Mouse (Mus musculus): ENCODE results near the gene Dyx1c1.

Gene Dyx1c1

DNA sequence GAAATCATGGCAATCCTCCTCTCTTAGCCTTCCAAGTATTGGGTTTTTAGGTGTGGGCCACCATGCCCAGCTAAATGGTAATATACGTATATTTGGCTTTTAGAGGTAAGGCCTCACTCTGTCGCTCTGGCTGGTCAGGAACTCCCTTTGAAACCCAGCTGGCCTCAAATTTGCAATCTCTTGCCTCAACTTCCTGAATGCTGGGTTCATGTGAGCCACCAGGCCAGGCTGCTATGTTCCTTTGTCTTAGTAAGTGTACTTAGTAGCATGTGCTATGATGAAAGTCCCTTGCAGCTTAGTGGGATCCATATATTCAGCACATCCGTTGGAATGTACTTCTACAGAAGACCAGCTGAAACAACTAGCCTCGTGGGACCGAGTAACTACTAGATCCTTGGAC, 16.1 kb downstream of the Dyx1c1 start:
- DNase-seq (ENCODE audit: low spot score): no peak

GRCm38 (mm10) chr9:72975242-72975641, 16.7 kb downstream of the Dyx1c1 start:
- DNase-seq (ENCODE audit: low spot score): no peak

DNA sequence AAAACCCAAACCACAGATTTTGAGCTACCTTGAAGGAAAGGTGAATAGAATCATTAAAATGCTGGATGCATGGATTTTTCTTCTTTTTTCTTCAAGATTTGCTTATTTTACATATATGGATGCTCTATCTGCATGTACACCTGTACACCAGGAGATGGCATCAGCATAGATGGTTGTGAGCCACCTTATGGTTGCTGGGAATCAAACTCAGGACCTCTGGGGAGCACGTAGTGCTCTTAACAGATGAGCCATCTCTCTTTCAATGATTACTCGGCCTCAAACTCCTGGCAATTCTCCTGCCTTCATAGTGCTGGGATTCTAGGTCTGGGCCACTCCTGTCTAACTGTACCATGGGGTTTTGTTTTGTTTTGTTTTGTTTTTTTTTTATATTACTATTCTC, 24.5 kb downstream of the Dyx1c1 start:
- DNase-seq (ENCODE audit: low spot score): no peak

GRCm38 (mm10) chr9:72985250-72986220, 26.9 kb downstream of the Dyx1c1 start, which contains the start of the genes Ccpg1os and Ccpg1:
Ccpg1os (minus strand) TSS chr9:72985382.
Ccpg1 (plus strand) TSS chr9:72985429.
- peak; percentile 94 for DNase-seq (ENCODE audit: low spot score)

DNA sequence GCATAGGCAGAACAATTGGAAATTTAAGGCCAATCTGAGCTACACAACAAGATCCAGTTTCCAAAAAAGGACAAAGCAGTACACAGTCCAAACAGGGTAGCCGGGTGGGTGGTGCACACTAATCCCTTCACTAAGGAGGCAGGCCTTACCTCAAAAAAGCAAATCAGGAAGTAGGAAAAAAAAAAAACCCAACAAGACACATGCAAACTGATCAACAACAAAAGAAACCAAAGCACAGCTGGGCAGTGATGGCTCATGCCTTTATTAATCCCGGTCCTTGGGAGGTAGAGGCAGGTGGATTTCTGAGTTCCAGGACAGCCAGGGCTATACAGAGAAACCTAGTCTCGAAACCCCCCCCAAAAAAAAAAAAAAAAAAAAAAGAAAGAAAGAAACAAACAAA, 29.1 kb downstream of the Dyx1c1 start:
- no peak for DNase-seq (ENCODE audit: low spot score)

DNA sequence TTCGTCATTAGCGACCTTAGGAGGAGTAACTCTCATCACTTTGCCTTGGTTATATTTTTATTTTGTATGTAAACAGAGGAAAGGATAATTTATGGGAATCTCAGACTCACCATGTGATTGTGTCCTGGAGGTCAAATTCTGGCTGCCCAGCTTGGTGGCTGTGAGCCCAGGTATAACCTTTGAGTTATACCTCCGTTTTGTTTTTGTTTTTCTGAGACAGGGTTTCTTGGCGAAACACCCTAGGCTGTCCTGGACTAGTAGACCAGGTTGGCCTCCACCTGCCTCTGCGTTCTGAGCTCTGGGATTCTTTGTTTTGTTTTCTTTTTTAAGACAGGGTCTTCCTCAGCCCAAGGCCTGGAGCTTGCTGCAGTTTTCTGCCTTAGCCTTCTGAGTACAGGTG, 30.1 kb downstream of the Dyx1c1 start:
- DNase-seq (ENCODE audit: low spot score): no peak

DNA sequence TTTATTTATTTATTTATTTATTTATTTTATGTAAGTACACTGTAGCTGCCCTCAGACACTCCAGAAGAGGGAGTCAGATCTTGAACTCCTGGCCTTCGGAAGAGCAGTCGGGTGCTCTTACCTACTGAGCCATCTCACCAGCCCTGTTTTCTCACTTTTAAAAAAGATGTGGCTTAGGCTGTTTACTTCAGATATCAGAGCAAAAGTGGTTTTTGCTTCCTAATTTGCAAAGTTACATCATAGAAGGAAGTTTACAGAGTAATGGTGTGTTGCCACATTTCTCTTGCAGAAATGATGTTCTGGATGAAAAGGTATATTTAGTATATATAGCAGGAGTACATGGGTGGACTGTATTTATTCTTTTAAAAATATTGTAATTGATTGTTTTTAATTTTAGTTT, 32.8 kb downstream of the Dyx1c1 start:
- no peak for DNase-seq (ENCODE audit: low spot score)

GRCm38 (mm10) chr9:72992576-72992975, 34.0 kb downstream of the Dyx1c1 start:
- no peak for DNase-seq (ENCODE audit: low spot score)

- no peak for DNase-seq (ENCODE audit: low spot score)
These were observed 37.6 kb downstream of the Dyx1c1 start for GRCm38 (mm10) chr9:72996167-72996566.

GRCm38 (mm10) chr9:72996806-72997205, 38.2 kb downstream of the Dyx1c1 start:
- DNase-seq (ENCODE audit: low spot score): no peak

GRCm38 (mm10) chr9:73000487-73000886, 41.9 kb downstream of the Dyx1c1 start:
- DNase-seq (ENCODE audit: low spot score): no peak

GRCm38 (mm10) chr9:73001314-73002011, 42.9 kb downstream of the Dyx1c1 start:
- no peak for DNase-seq (ENCODE audit: low spot score)

GRCm38 (mm10) chr9:73002177-73002576, 43.6 kb downstream of the Dyx1c1 start:
- DNase-seq (ENCODE audit: low spot score): no peak

GRCm38 (mm10) chr9:73004076-73004475, 45.5 kb downstream of the Dyx1c1 start:
- DNase-seq (ENCODE audit: low spot score): no peak

- DNase-seq (ENCODE audit: low spot score): no peak
These were observed 46.5 kb downstream of the Dyx1c1 start for GRCm38 (mm10) chr9:73005106-73005505.

- no peak for DNase-seq (ENCODE audit: low spot score)
These were observed 47.6 kb downstream of the Dyx1c1 start for GRCm38 (mm10) chr9:73006175-73006574.

GRCm38 (mm10) chr9:73008384-73008783, 49.8 kb downstream of the Dyx1c1 start:
- DNase-seq (ENCODE audit: low spot score): no peak

GRCm38 (mm10) chr9:73012629-73013028, 54.0 kb downstream of the Dyx1c1 start:
- no peak for DNase-seq (ENCODE audit: low spot score)

- DNase-seq (ENCODE audit: low spot score): no peak
These were observed 56.1 kb downstream of the Dyx1c1 start for GRCm38 (mm10) chr9:73014724-73015123.

GRCm38 (mm10) chr9:73019841-73020240, 61.3 kb downstream of the Dyx1c1 start:
- DNase-seq (ENCODE audit: low spot score): no peak

DNA sequence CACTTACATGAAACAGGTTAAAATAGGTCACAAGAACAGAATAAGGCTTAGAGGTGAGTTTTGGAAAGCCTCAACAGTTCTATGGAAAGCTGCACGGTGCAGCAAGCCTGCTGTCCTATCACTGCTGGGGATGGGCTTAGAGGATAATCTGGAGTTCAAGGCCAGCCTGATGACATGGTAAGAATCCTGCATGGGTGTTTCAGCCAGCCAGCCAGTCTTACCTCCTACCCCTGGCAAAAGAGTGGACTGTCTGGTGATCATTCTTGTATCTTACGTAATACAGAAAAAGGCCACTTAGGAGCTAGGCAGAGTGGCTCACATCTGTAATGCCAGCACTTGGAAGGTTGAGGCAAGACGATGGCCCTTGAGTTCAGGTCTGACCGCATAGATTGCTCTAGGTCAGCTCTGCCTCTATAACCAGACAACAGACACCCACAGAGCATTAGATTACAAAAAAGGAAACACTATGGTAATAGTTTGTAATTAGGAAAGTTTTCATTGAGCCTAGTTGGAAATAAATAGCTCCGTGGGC, 62.0 kb downstream of the Dyx1c1 start:
- no peak for DNase-seq (ENCODE audit: low spot score)

Measured in ovary, postnatal 36 days (tissue).